Mouse (Mus musculus) liver, postnatal 0 days (tissue): Measurements from ENCODE around the gene Lnpk. TPM values are rescaled to one million over a fixed set of nuclear protein-coding genes. Genes with fewer than 3 reads are reported as not detected.

Source experiments
- ATAC-seq: fragments of 200-750 bp; cut with Nextera tagmentation; 2 replicates; pipeline ENCODE4 v1.8.0; 2017; ENCODE audit warnings: mild to moderate bottlenecking, moderate library complexity
- DNase-seq: peaks from one replicate; pipeline ENCODE4 v3.0.0-alpha.2; 2016
- H3K27ac ChIP-seq: fragments of 300-500 bp; sonication (generic); 2 replicates; pipeline ENCODE4 v1.5.1; 2014; ENCODE audit warnings: antibody characterized with exemption, moderate library complexity, mild to moderate bottlenecking, low read depth
- H3K27me3 ChIP-seq: fragments of 300-500 bp; sonication (generic); 2 replicates; pipeline ENCODE4 v1.6.1; 2014; ENCODE audit warnings: low read length, control low read depth, mixed read lengths; ENCODE audit not compliant: insufficient read depth
- H3K36me3 ChIP-seq: fragments of 300-500 bp; sonication (generic); replicated peaks from 2 replicates; pipeline ENCODE4 v1.6.1; 2014; ENCODE audit warnings: mild to moderate bottlenecking, control low read depth, low read length, moderate library complexity, mixed read lengths; ENCODE audit not compliant: insufficient read depth
- H3K4me1 ChIP-seq: fragments of 300-500 bp; sonication (generic); 2 replicates; pipeline ENCODE4 v1.6.1; 2014; ENCODE audit warnings: antibody characterized with exemption, mild to moderate bottlenecking, control low read depth; ENCODE audit not compliant: insufficient read depth
- H3K4me2 ChIP-seq: fragments of 300-500 bp; sonication (generic); 2 replicates; pipeline ENCODE4 v1.6.1; 2014; ENCODE audit warnings: low read depth, mild to moderate bottlenecking, low read length, moderate library complexity, mixed read lengths
- H3K4me3 ChIP-seq: fragments of 300-500 bp; sonication (generic); 2 replicates; pipeline ENCODE4 v1.5.1; 2014; ENCODE audit warnings: low read depth, low read length
- H3K9ac ChIP-seq: fragments of 300-500 bp; sonication (generic); replicated peaks from 2 replicates; pipeline ENCODE4 v1.6.1; 2014; ENCODE audit warnings: mild to moderate bottlenecking, moderate library complexity
- H3K9me3 ChIP-seq: fragments of 300-500 bp; sonication (generic); 2 replicates; pipeline ENCODE4 v1.6.1; 2016; ENCODE audit warnings: mild to moderate bottlenecking, control low read depth, low read length, mixed read lengths
- CTCF ChIP-seq: sonication (generic); IDR thresholded peaks from 2 replicates; pipeline ENCODE4 v1.5.1; 2016; ENCODE audit warnings: antibody characterized with exemption, low read depth
- EP300 ChIP-seq: IDR thresholded peaks from 2 replicates; pipeline ENCODE4 v1.6.1; 2016; ENCODE audit warnings: antibody characterized with exemption, low read depth, mild to moderate bottlenecking
- WGBS: fragments of 180-500 bp; shearing (Covaris S2); extraction: QIAGEN DNeasy Blood & Tissue Kit; methylation state at CpG from one replicate; pipeline ENCODE4 v1.1.7; 2014; ENCODE audit not compliant: insufficient replicate concordance; 5-methylcytosine and 5-hydroxymethylcytosine counted together
- polyA plus RNA-seq: library from polyadenylated mRNA; unstranded; fragments of >200 nt; fragmentation: Nextera tagmentation; extraction: Ambion mirVana; gene quantifications from 2 replicates; pipeline ENCODE4 v1.2.1, GENCODE M21; 2015

Gene Lnpk
- polyA plus RNA-seq, 1 experiment from 2014 or later: 11.1 TPM

GRCm38 (mm10) chr2:74482086-74482485 lies 97.1 kb downstream of the Lnpk start:
- no peak for ATAC-seq
- WGBS: 84% methylated on average over 10 of the region's 10 CpGs
- no peak overlapping the region for H3K4me3 ChIP-seq

More at GRCm38 (mm10) chr2:74482086-74482485, 97.1 kb downstream of the Lnpk start:
- no peak overlapping the region for H3K27ac ChIP-seq
- no peaks in the 10 kb centered on the region for H3K36me3 ChIP-seq
- no peak for DNase-seq
- H3K9me3 ChIP-seq: no peaks in the 10 kb centered on the region
- no peak overlapping the region for H3K4me2 ChIP-seq
- no peak overlapping the region for H3K9ac ChIP-seq
- no peak for TF ChIP-seq CTCF
- no peak for TF ChIP-seq EP300
- H3K27me3 ChIP-seq: no peaks in the 10 kb centered on the region
- no peaks in the 10 kb centered on the region for H3K4me1 ChIP-seq

Other genes starting within 250 kb of the Lnpk start
- not detected in 2 replicates for gene Evx2, start 80.1 kb upstream of the Lnpk start, polyA plus RNA-seq
- gene Hoxd13, start 88.9 kb upstream of the Lnpk start, polyA plus RNA-seq: not detected in 2 replicates
- gene Hoxd12, start 95.6 kb upstream of the Lnpk start, polyA plus RNA-seq: not detected in 2 replicates
- not detected in 2 replicates for gene Hoxd11, start 100.1 kb upstream of the Lnpk start, polyA plus RNA-seq
- not detected in 2 replicates for gene Hoxd10, start 112.5 kb upstream of the Lnpk start, polyA plus RNA-seq
- gene Hoxd9, start 118.3 kb upstream of the Lnpk start, polyA plus RNA-seq: not detected in 2 replicates
- 0.04 TPM in 1 of 2 replicates, not detected in the other for gene Hoxd8, start 125.2 kb upstream of the Lnpk start, polyA plus RNA-seq
- gene Hoxd3, start 132.5 kb upstream of the Lnpk start, polyA plus RNA-seq: not detected in 2 replicates
- gene Hoxd4, start 132.5 kb upstream of the Lnpk start, polyA plus RNA-seq: not detected in 2 replicates
- gene Gm28230, start 147.3 kb upstream of the Lnpk start, polyA plus RNA-seq: not detected in 2 replicates
- not detected in 2 replicates for gene Hoxd1, start 183.5 kb upstream of the Lnpk start, polyA plus RNA-seq
- gene Mtx2, start 246.4 kb upstream of the Lnpk start, polyA plus RNA-seq: 60.7 and 66.0 TPM in 2 replicates